Mouse (Mus musculus): ENCODE measurements around the gene Trim45.

GRCm38 (mm10) chr3:100963849-100964542 lies 42.0 kb downstream of the Trim45 start:
- TF ChIP-seq CTCF (IDR thresholded peaks at IDR 0.05; ENCODE audit: borderline replicate concordance, insufficient read depth, low read length) (no peak), POLR2A (IDR thresholded peaks at IDR 0.05; ENCODE audit: low read depth, low read length) (no peak)

Measured in embryonic fibroblast, embryonic 13.5 days (primary cell).